Mouse (Mus musculus) bone marrow, adult 2 months (tissue): ENCODE measurements around the gene Gpr176.

Source experiments
- CTCF ChIP-seq: fragments of 200-500 bp; IDR thresholded peaks from 2 replicates; pipeline ENCODE4 v1.5.1; 2011; ENCODE audit warnings: low read length, control low read depth; ENCODE audit not compliant: control insufficient read depth, insufficient read depth
- POLR2A ChIP-seq: fragments of 200-500 bp; IDR thresholded peaks from 2 replicates; pipeline ENCODE4 v1.6.1; 2011; ENCODE audit warnings: low read depth, mild to moderate bottlenecking, control low read depth, low read length, borderline replicate concordance; ENCODE audit not compliant: control insufficient read depth

- TF ChIP-seq CTCF (no peak), POLR2A (no peak)
Observed at GRCm38 (mm10) chr2:118287678-118288077, 85.5 kb downstream of the Gpr176 start.
